8 mouse cellular contexts compared by ENCODE assay signal in genomic region chr11:116653234-116653633, GRCm38 (mm10). TPM values are rescaled to one million over a fixed set of nuclear protein-coding genes. Genes with fewer than 3 reads are reported as not detected.
DNase-seq lines count a peak whose midpoint lies in the region; ATAC-seq and TF ChIP-seq lines count a peak whose summit lies in the region.

Gene Prcd, plus strand, starts transcription at chr11:116653534.

- H3K4me1 ChIP-seq in kidney, postnatal 0 days (replicated peaks; ENCODE audit: insufficient read depth, low read length), result peaks cover 16% of the 10 kb centered on the region
- peaks cover 63% of the 10 kb centered on the region for H3K4me1 ChIP-seq in embryonic facial prominence, embryonic 13.5 days
- peaks cover 25% of the 10 kb centered on the region for H3K4me1 ChIP-seq in hindbrain, postnatal 0 days (ENCODE audit: insufficient read depth, low read length)

- ATAC-seq in kidney, postnatal 0 days (replicated peaks; ENCODE audit: low FRiP score, low read depth), result no peak
- no peak for ATAC-seq in embryonic facial prominence, embryonic 13.5 days (ENCODE audit: insufficient number of reproducible peaks, insufficient read depth, low FRiP score, low TSS enrichment, low read depth)
- ATAC-seq in hindbrain, postnatal 0 days, result no peak
- no peak for ATAC-seq in monocyte, adult 5-6 weeks (replicated peaks; ENCODE audit: insufficient number of reproducible peaks, low FRiP score, low TSS enrichment, poor library complexity, severe bottlenecking)

- TF ChIP-seq POLR2A in myocyte (IDR thresholded peaks at IDR 0.05; ENCODE audit: insufficient read length, low read depth), result no peak

- H3K9ac ChIP-seq in kidney, postnatal 0 days (ENCODE audit: low read depth, low read length), result peak within 1 kb of the TSS; percentile 58
- H3K9ac ChIP-seq in embryonic facial prominence, embryonic 13.5 days, result peak within 1 kb of the TSS; percentile 73
- peak within 1 kb of the TSS; percentile 79 for H3K9ac ChIP-seq in hindbrain, postnatal 0 days (replicated peaks; ENCODE audit: low read length)

- H3K36me3 ChIP-seq in kidney, postnatal 0 days (ENCODE audit: insufficient read depth, low read length), result no peaks in the 10 kb centered on the region
- no peaks in the 10 kb centered on the region for H3K36me3 ChIP-seq in embryonic facial prominence, embryonic 13.5 days
- H3K36me3 ChIP-seq in hindbrain, postnatal 0 days (ENCODE audit: insufficient read depth, low read length), result no peaks in the 10 kb centered on the region; the same call in 1 of the 2 replicates
- no peaks in the 10 kb centered on the region for H3K36me3 ChIP-seq in myocyte (ENCODE audit: control insufficient read depth, insufficient read depth)

- DNase-seq in kidney, postnatal 0 days (ENCODE audit: low spot score), result no peak
- DNase-seq in kidney, postnatal 14 days, result no peak
- DNase-seq in hindbrain, postnatal 0 days (ENCODE audit: low spot score), result no peak
- DNase-seq in ovary, adult 18-20 months (ENCODE audit: low spot score), result no peak
- no peak for DNase-seq in layer of hippocampus, postnatal 10 days (ENCODE audit: low spot score in 2 of 2)

- no peak for TF ChIP-seq CTCF in kidney, postnatal 0 days (IDR thresholded peaks at IDR 0.05; ENCODE audit: low read depth)
- TF ChIP-seq CTCF in hindbrain, postnatal 0 days (IDR thresholded peaks at IDR 0.05; ENCODE audit: low read depth), result no peak

- peaks cover 6% of the 10 kb centered on the region; the same call in 1 of the 2 replicates for H3K27me3 ChIP-seq in kidney, postnatal 0 days (ENCODE audit: insufficient read depth, low read length)
- H3K27me3 ChIP-seq in embryonic facial prominence, embryonic 13.5 days, result peaks cover 50% of the 10 kb centered on the region
- H3K27me3 ChIP-seq in hindbrain, postnatal 0 days (ENCODE audit: insufficient read depth, low read length), result no peaks in the 10 kb centered on the region
- H3K27me3 ChIP-seq in myocyte (ENCODE audit: control insufficient read depth, insufficient read depth, insufficient read length), result peaks cover 6% of the 10 kb centered on the region

- no peaks in the 10 kb centered on the region for H3K9me3 ChIP-seq in kidney, postnatal 0 days (replicated peaks; ENCODE audit: low read length)
- H3K9me3 ChIP-seq in embryonic facial prominence, embryonic 13.5 days, result no peaks in the 10 kb centered on the region
- no peaks in the 10 kb centered on the region for H3K9me3 ChIP-seq in hindbrain, postnatal 0 days (ENCODE audit: low read length)

- peak within 1 kb of the TSS; percentile 45 for H3K4me3 ChIP-seq in kidney, postnatal 0 days (replicated peaks; ENCODE audit: low read depth, low read length)
- peak within 1 kb of the TSS; percentile 55 for H3K4me3 ChIP-seq in embryonic facial prominence, embryonic 13.5 days
- peak within 1 kb of the TSS; percentile 64 for H3K4me3 ChIP-seq in hindbrain, postnatal 0 days (ENCODE audit: low read length)
- no peak within 1 kb of the TSS for H3K4me3 ChIP-seq in myocyte

- H3K4me2 ChIP-seq in kidney, postnatal 0 days (ENCODE audit: low read length), result peak within 1 kb of the TSS; percentile 75
- peak within 1 kb of the TSS; percentile 95 for H3K4me2 ChIP-seq in embryonic facial prominence, embryonic 13.5 days
- H3K4me2 ChIP-seq in hindbrain, postnatal 0 days (ENCODE audit: low read depth, low read length), result peak within 1 kb of the TSS; percentile 95
- peak within 1 kb of the TSS; percentile 73 for H3K4me2 ChIP-seq in myocyte (ENCODE audit: low read depth)

- no peak within 1 kb of the TSS for H3K27ac ChIP-seq in kidney, postnatal 0 days
- no peak within 1 kb of the TSS; the same call in 1 of the 2 replicates for H3K27ac ChIP-seq in embryonic facial prominence, embryonic 13.5 days
- peak within 1 kb of the TSS; percentile 75 for H3K27ac ChIP-seq in hindbrain, postnatal 0 days

- H3K79me2 ChIP-seq in myocyte (ENCODE audit: control insufficient read depth, insufficient read depth), result no peaks in the 10 kb centered on the region

- H3ac ChIP-seq in myocyte (ENCODE audit: control insufficient read depth, insufficient read length), result peak within 1 kb of the TSS; percentile 2

- WGBS in kidney, postnatal 0 days, result 7% methylated on average over 10 of the region's 10 CpGs
- 3% methylated on average over 10 of the region's 10 CpGs for WGBS in embryonic facial prominence, embryonic 13.5 days
- 8% methylated on average over 10 of the region's 10 CpGs for WGBS in hindbrain, postnatal 0 days

TF ChIP-seq in myocyte, 11 proteins besides CTCF, POLR2A, EP300 and RAD21:
- no peak for TF ChIP-seq USF1 (IDR thresholded peaks at IDR 0.05; ENCODE audit: low read depth)
- no peak for TF ChIP-seq TCF12 (IDR thresholded peaks at IDR 0.05; ENCODE audit: insufficient read depth, poor library complexity, severe bottlenecking)

RNA-seq across cellular contexts. Expression of gene Prcd, which starts in this region (rescaled TPM):
- polyA plus RNA-seq in kidney, postnatal 0 days (2015; fragmentation: Nextera tagmentation; extraction: Ambion mirVana), result 1.3 and 1.4 TPM in 2 replicates
- polyA plus RNA-seq in embryonic facial prominence, embryonic 13.5 days (2015; fragmentation: Nextera tagmentation; extraction: Ambion mirVana), result 0.69 and 0.80 TPM in 2 replicates
- total RNA-seq in hindbrain, postnatal 0 days (2014; rRNA removed), result 1.2 and 1.3 TPM in 2 replicates
- polyA plus RNA-seq in hindbrain, postnatal 0 days (2015; fragmentation: Nextera tagmentation; extraction: Ambion mirVana), result 5.3 and 6.4 TPM in 2 replicates
- polyA plus RNA-seq in myocyte (2012; fragmentation: generic; extraction: Trizol), result 0.74 TPM
- total RNA-seq in layer of hippocampus, postnatal 10 days (2021), result 1 to 10 TPM; 3.4 to 3.8 TPM
- total RNA-seq in monocyte, adult 5-6 weeks (2017), result not detected in 3 replicates
